Mouse (Mus musculus) spleen, adult 18-20 months (tissue): ENCODE data around the gene Pcdh10.

Source experiments
- DNase-seq, 2 experiments: peaks; one replicate each; pipeline ENCODE4 v3.0.0; 2022; ENCODE audit warnings: mixed read lengths in 2 of 2

The Pcdh10 gene

GRCm38 (mm10) chr3:45378145-45378544 is at the start of gene Pcdh10:
Pcdh10 (plus strand) TSS chr3:45378398.
- peak; percentile 20 to 31 for DNase-seq

GRCm38 (mm10) chr3:45355919-45356318 is 22.3 kb upstream of the Pcdh10 start:
- no peak for DNase-seq

- DNase-seq: no peak
These were observed 9.2 kb upstream of the Pcdh10 start for GRCm38 (mm10) chr3:45368952-45369351.

- DNase-seq: peak in 1 of 2 experiments; percentile 3
These were observed 2.3 kb upstream of the Pcdh10 start for GRCm38 (mm10) chr3:45375761-45376500.

- no peak for DNase-seq
These were observed 1.5 kb upstream of the Pcdh10 start for GRCm38 (mm10) chr3:45376501-45377390.

- no peak for DNase-seq
These were observed 703 bp upstream of the Pcdh10 start for GRCm38 (mm10) chr3:45377391-45377998.

GRCm38 (mm10) chr3:45379541-45379971 is 1.4 kb downstream of the Pcdh10 start:
- no peak for DNase-seq

GRCm38 (mm10) chr3:45379972-45380761 is 2.0 kb downstream of the Pcdh10 start:
- no peak for DNase-seq

- no peak for DNase-seq
These were observed 2.9 kb downstream of the Pcdh10 start for GRCm38 (mm10) chr3:45380811-45381761.

- no peak for DNase-seq
These were observed 4.0 kb downstream of the Pcdh10 start for GRCm38 (mm10) chr3:45382032-45382755.

- DNase-seq: no peak
These were observed 5.6 kb downstream of the Pcdh10 start for GRCm38 (mm10) chr3:45383831-45384230.

GRCm38 (mm10) chr3:45385028-45385427 is 6.8 kb downstream of the Pcdh10 start:
- no peak for DNase-seq

GRCm38 (mm10) chr3:45385451-45385850 is 7.3 kb downstream of the Pcdh10 start:
- DNase-seq: no peak

GRCm38 (mm10) chr3:45386512-45386911 is 8.3 kb downstream of the Pcdh10 start:
- no peak for DNase-seq

- DNase-seq: no peak
These were observed 18.9 kb downstream of the Pcdh10 start for GRCm38 (mm10) chr3:45397101-45397500.

GRCm38 (mm10) chr3:45403239-45403638 is 25.0 kb downstream of the Pcdh10 start:
- DNase-seq: no peak

- DNase-seq: no peak
These were observed 53.5 kb downstream of the Pcdh10 start for GRCm38 (mm10) chr3:45431691-45432090.

- DNase-seq: no peak
These were observed 54.1 kb downstream of the Pcdh10 start for GRCm38 (mm10) chr3:45432172-45432765.
